In genomic region chr9:99661606-99662166, GRCm38 (mm10) we compare ENCODE assay signal across 15 mouse cellular contexts. TPM values are rescaled to one million over a fixed set of nuclear protein-coding genes. Genes with fewer than 3 reads are reported as not detected.
DNase-seq lines count a peak whose midpoint lies in the region; ATAC-seq and TF ChIP-seq lines count a peak whose summit lies in the region.
"Had no signal": no experiment of that assay in that cellular context is flagged by ENCODE, and none has a peak within 500 bp of the region (broad histone marks: within the 10 kb centered on the region; RNA-seq: fewer than 3 reads in every experiment).

No protein-coding gene starts in this region.

- H3K27ac ChIP-seq in heart, embryonic 11.5 days (ENCODE audit: low read depth, low read length): peak overlapping the region; percentile 57; the same call in 1 of the 2 replicates
- no peak overlapping the region for H3K27ac ChIP-seq in midbrain, embryonic 13.5 days
- no peak overlapping the region for H3K27ac ChIP-seq in midbrain, postnatal 0 days (ENCODE audit: low read depth, low read length)
- no peak overlapping the region for H3K27ac ChIP-seq in kidney, adult 2 months (ENCODE audit: insufficient read depth, low read depth, low read length)

- no peaks in the 10 kb centered on the region for H3K9me3 ChIP-seq in heart, embryonic 11.5 days (replicated peaks; ENCODE audit: control insufficient read depth, low read length)
- no peaks in the 10 kb centered on the region for H3K9me3 ChIP-seq in midbrain, embryonic 13.5 days
- no peaks in the 10 kb centered on the region for H3K9me3 ChIP-seq in midbrain, postnatal 0 days (ENCODE audit: low read length)

- H3K4me3 ChIP-seq in heart, embryonic 11.5 days (ENCODE audit: low read depth, low read length): no peak overlapping the region
- H3K4me3 ChIP-seq in midbrain, embryonic 13.5 days (replicated peaks): no peak overlapping the region
- no peak overlapping the region for H3K4me3 ChIP-seq in midbrain, postnatal 0 days (ENCODE audit: low read depth, low read length)
- H3K4me3 ChIP-seq in kidney, adult 2 months (ENCODE audit: insufficient read depth, low read depth, low read length): no peak overlapping the region
- H3K4me3 ChIP-seq: myocyte had no signal

- 78% methylated on average over 16 of the region's 16 CpGs for WGBS in heart, embryonic 11.5 days (ENCODE audit: insufficient replicate concordance)
- 82% methylated on average over 16 of the region's 16 CpGs for WGBS in midbrain, embryonic 13.5 days
- WGBS in midbrain, postnatal 0 days: 74% methylated on average over 16 of the region's 16 CpGs
- 26% methylated on average over 16 of the region's 16 CpGs for WGBS in kidney, adult 2 months
- 39% methylated on average over 16 of the region's 16 CpGs for WGBS in large intestine, adult 2 months

- TF ChIP-seq CTCF in midbrain, postnatal 0 days (IDR thresholded peaks at IDR 0.05): no peak
- no peak; the same call in 1 of the 2 replicates for TF ChIP-seq CTCF in kidney, adult 2 months (conservative IDR thresholded peaks at IDR 0.05; ENCODE audit: insufficient read depth, insufficient read length, low read depth, low read length)

- H3K36me3 ChIP-seq in heart, embryonic 11.5 days (ENCODE audit: control insufficient read depth, insufficient read depth, low read length): peaks cover 12% of the 10 kb centered on the region
- H3K36me3 ChIP-seq in midbrain, embryonic 13.5 days: peaks cover 24% of the 10 kb centered on the region
- H3K36me3 ChIP-seq in midbrain, postnatal 0 days (ENCODE audit: insufficient read depth, low read length): peaks cover 6% of the 10 kb centered on the region; the same call in 1 of the 2 replicates
- H3K36me3 ChIP-seq in kidney, adult 2 months (ENCODE audit: control insufficient read depth, insufficient read depth, low read length): no peaks in the 10 kb centered on the region; the same call in 1 of the 2 replicates

- ATAC-seq in heart, embryonic 11.5 days (replicated peaks; ENCODE audit: insufficient number of reproducible peaks, low FRiP score, low TSS enrichment): no peak
- 0 out of 2 replicates have a peak, but pooled peaks have one; percentile 7 for ATAC-seq in midbrain, embryonic 13.5 days
- no peak for ATAC-seq in midbrain, postnatal 0 days (ENCODE audit: low FRiP score)

- no peak for TF ChIP-seq POLR2A in kidney, adult 2 months (IDR thresholded peaks at IDR 0.05; ENCODE audit: low read depth, low read length)

- DNase-seq in heart, adult 9 months (ENCODE audit: low spot score in 2 of 2): no peak
- DNase-seq in midbrain, postnatal 0 days (ENCODE audit: low spot score): no peak
- peak; percentile 68 for DNase-seq in kidney, adult 2 months
- peak; percentile 31 for DNase-seq in large intestine, adult 2 months (ENCODE audit: low read depth, low spot score)
- DNase-seq in c-Kit-positive CD71-positive TER-119-positive erythroid progenitor cells, embryonic 14.5 days (ENCODE audit: low spot score): no peak
- no peak for DNase-seq in embryo, embryonic 11 days

- H3K9ac ChIP-seq in heart, embryonic 11.5 days (ENCODE audit: low read depth, low read length): no peak overlapping the region
- no peak overlapping the region for H3K9ac ChIP-seq in midbrain, embryonic 13.5 days (replicated peaks)
- no peak overlapping the region for H3K9ac ChIP-seq in midbrain, postnatal 0 days (replicated peaks; ENCODE audit: low read length, poor library complexity, severe bottlenecking)

- H3K4me1 ChIP-seq in heart, embryonic 11.5 days (ENCODE audit: control insufficient read depth, insufficient read depth, low read length): no peaks in the 10 kb centered on the region
- H3K4me1 ChIP-seq in midbrain, embryonic 13.5 days (replicated peaks): 0 out of 2 replicates have a peak, but pooled peaks cover 2% of the 10 kb centered on the region
- H3K4me1 ChIP-seq in midbrain, postnatal 0 days (ENCODE audit: insufficient read depth, low read length): no peaks in the 10 kb centered on the region
- H3K4me1 ChIP-seq in kidney, adult 2 months (ENCODE audit: control insufficient read depth, insufficient read depth, low read length): peaks cover 5% of the 10 kb centered on the region; the same call in 1 of the 2 replicates

- H3K27me3 ChIP-seq in heart, embryonic 11.5 days (ENCODE audit: control insufficient read depth, insufficient read depth, low read length): no peaks in the 10 kb centered on the region
- H3K27me3 ChIP-seq in midbrain, embryonic 13.5 days: no peaks in the 10 kb centered on the region
- H3K27me3 ChIP-seq in midbrain, postnatal 0 days (ENCODE audit: insufficient read depth, low read length): no peaks in the 10 kb centered on the region
- no peaks in the 10 kb centered on the region for H3K27me3 ChIP-seq in kidney, adult 2 months (replicated peaks; ENCODE audit: control insufficient read depth, insufficient read depth, low read length)

- no peak overlapping the region for H3K4me2 ChIP-seq in heart, embryonic 11.5 days
- no peak overlapping the region for H3K4me2 ChIP-seq in midbrain, embryonic 13.5 days (replicated peaks)
- H3K4me2 ChIP-seq in midbrain, postnatal 0 days (ENCODE audit: low read depth, low read length, poor library complexity, severe bottlenecking): no peak overlapping the region
- H3K4me2 ChIP-seq: liver, embryonic 11.5 days had no signal

RNA-seq across cellular contexts. Expression of gene Dzip1l, which starts 32.4 kb away (rescaled TPM):
- polyA plus RNA-seq in heart, embryonic 11.5 days (2014; fragmentation: Nextera tagmentation; extraction: Ambion mirVana): 16.5 and 16.6 TPM in 2 replicates
- polyA plus RNA-seq in midbrain, embryonic 13.5 days (2015; fragmentation: Nextera tagmentation; extraction: Ambion mirVana): 11.1 and 12.8 TPM in 2 replicates
- total RNA-seq in midbrain, postnatal 0 days (2014; rRNA removed): 19.9 and 22.5 TPM in 2 replicates
- 7.1 and 8.1 TPM in 2 replicates for polyA plus RNA-seq in midbrain, postnatal 0 days (2015; fragmentation: Nextera tagmentation; extraction: Ambion mirVana)
- 6.8 and 7.2 TPM in 2 replicates for polyA plus RNA-seq in kidney, adult 2 months (2012; rRNA removed)
- polyA plus RNA-seq in large intestine, adult 2 months (2012; rRNA removed): 0.66 and 0.84 TPM in 2 replicates

RNA-seq across cellular contexts. Expression of gene A4gnt, which starts 49.4 kb away (rescaled TPM):
- not detected in 2 replicates for polyA plus RNA-seq in heart, embryonic 11.5 days (2014; fragmentation: Nextera tagmentation; extraction: Ambion mirVana)
- not detected in 2 replicates for polyA plus RNA-seq in midbrain, embryonic 13.5 days (2015; fragmentation: Nextera tagmentation; extraction: Ambion mirVana)
- total RNA-seq in midbrain, postnatal 0 days (2014; rRNA removed): not detected in 2 replicates
- polyA plus RNA-seq in midbrain, postnatal 0 days (2015; fragmentation: Nextera tagmentation; extraction: Ambion mirVana): not detected in 2 replicates
- polyA plus RNA-seq in kidney, adult 2 months (2012; rRNA removed): 7.9 TPM in 2 replicates
- polyA plus RNA-seq in large intestine, adult 2 months (2012; rRNA removed): 2.0 and 3.0 TPM in 2 replicates
- total RNA-seq: heart, adult 18-20 months; left cerebral cortex, postnatal 14 days had no signal
- polyA plus RNA-seq: hindbrain, embryonic 16.5 days; liver, embryonic 11.5 days; myocyte; testis, adult 2 months had no signal

RNA-seq across cellular contexts. Expression of gene Cldn18, which starts 55.4 kb away (rescaled TPM):
- polyA plus RNA-seq in heart, embryonic 11.5 days (2014; fragmentation: Nextera tagmentation; extraction: Ambion mirVana): 0.13 TPM in 1 of 2 replicates, not detected in the other
- 0.12 TPM in 1 of 2 replicates, not detected in the other for polyA plus RNA-seq in midbrain, embryonic 13.5 days (2015; fragmentation: Nextera tagmentation; extraction: Ambion mirVana)
- not detected in 2 replicates for total RNA-seq in midbrain, postnatal 0 days (2014; rRNA removed)
- polyA plus RNA-seq in midbrain, postnatal 0 days (2015; fragmentation: Nextera tagmentation; extraction: Ambion mirVana): not detected in 2 replicates
- polyA plus RNA-seq in kidney, adult 2 months (2012; rRNA removed): 0.08 and 0.11 TPM in 2 replicates
- 0.10 TPM in 1 of 2 replicates, not detected in the other for polyA plus RNA-seq in large intestine, adult 2 months (2012; rRNA removed)
- total RNA-seq: heart, adult 18-20 months; layer of hippocampus, adult 8-10 months; left cerebral cortex, postnatal 14 days had no signal
- polyA plus RNA-seq: hindbrain, embryonic 16.5 days; myocyte had no signal

Comparison
In these comparisons a context has a peak if more than half of its experiments do, and no peak if none do; other contexts are left out.
1. DNase-seq: peak in kidney, adult 2 months (single experiment) and large intestine, adult 2 months (single experiment); none in heart, adult 9 months (0 of 2), midbrain, postnatal 0 days (single experiment), c-Kit-positive CD71-positive TER-119-positive erythroid progenitor cells, embryonic 14.5 days (single experiment) and embryo, embryonic 11 days (single experiment).